Mouse (Mus musculus) forelimb bud, embryonic 11.5 days (tissue): ENCODE results near the gene Mecom.
"Not testable (repeated sequence)": the region's sequence is repeated elsewhere in the genome, so short reads cannot be mapped to it uniquely, and the experiment has no call there.

Experiments
- DNase-seq: peaks from one replicate; pipeline ENCODE4 v3.0.0-alpha.2; 2012; ENCODE audit warnings: low read depth, low spot score

Mecom gene

DNA sequence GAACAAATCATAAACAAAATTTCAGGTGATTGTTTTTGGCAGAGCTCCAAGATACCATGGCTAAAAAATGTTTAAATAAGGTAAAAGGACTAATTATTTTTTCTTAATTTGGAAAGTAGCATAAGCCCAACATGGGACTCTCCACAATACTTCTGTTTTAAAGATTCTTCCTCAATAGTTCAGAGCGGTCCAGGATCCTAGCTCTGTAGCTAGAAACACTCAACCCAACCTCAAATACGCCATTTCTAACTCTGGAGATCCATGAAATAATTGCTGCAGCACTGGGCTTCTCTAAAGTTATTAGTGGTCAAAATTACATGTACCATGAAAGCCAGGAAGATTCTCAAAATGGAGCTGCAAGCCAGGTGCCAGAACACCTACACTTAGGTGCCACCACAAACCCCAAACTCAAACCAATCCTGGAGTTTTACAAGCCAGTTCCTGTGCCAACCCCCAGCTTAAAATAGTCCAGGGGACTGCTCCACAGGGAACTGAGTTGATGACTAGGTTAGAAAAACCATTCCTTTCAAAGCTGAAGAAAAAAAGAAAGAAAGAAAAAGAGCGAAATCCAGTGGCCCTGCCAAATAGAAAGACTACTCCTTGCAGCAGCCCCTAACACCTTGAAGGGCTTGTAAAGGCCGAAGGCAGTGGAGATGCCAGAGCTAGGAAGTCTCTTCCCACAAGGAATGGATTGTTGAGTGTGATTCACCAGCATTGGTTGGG lies 102.4 kb downstream of the Mecom start:
- DNase-seq: no peak

GRCm38 (mm10) chr3:30441646-30442045 lies 106.2 kb downstream of the Mecom start:
- DNase-seq: no peak

- no peak for DNase-seq
Measured at GRCm38 (mm10) chr3:30438007-30438406, 109.8 kb downstream of the Mecom start.

- DNase-seq: no peak
Measured at GRCm38 (mm10) chr3:30436561-30436960, 111.2 kb downstream of the Mecom start.

- DNase-seq: no peak
Measured at GRCm38 (mm10) chr3:30436131-30436530, 111.7 kb downstream of the Mecom start.

- DNase-seq: no peak
Measured at GRCm38 (mm10) chr3:30428877-30429276, 118.9 kb downstream of the Mecom start.

DNA sequence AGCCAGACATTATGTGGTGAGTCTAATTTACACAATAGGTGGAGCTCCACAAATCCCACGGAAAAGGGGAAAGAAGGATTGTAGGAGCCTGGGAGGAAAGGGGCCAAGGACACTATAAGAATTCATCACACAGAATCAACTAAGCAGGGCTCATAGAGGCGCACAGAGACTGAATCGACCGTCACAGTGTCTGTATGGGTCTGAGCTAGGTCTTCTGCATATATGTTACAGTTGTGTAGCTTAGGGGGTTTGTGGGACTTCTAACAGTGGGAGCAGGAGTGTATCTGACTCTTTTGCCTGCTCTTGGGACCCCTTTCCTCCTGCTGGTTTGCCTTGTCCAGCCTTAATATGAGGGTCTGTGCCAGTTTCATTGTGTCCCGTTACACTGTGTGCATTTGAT lies 123.8 kb downstream of the Mecom start:
- no peak for DNase-seq

DNA sequence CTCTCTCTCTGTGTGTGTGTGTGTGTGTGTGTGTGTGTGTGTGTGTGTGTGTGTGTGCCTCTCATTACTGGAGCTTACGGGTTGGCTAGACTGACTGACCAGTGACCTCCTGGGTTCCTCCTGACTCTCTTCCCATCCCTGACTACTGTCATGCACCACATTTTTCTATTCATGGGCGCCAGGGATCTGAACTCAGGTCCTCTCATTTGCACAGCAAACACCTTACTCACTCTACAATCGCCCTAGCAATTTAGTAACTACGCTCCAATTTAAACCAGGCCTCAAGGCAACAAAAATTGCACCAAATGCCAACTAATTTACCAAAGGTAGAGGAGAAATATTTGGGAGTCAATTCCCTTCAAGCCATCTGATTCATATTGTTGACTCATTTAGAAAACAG lies 125.9 kb downstream of the Mecom start:
- not testable (repeated sequence) for DNase-seq

- peak; percentile 69 for DNase-seq
Measured at GRCm38 (mm10) chr3:30420899-30421298, 126.9 kb downstream of the Mecom start.

- no peak for DNase-seq
Measured at GRCm38 (mm10) chr3:30414173-30414572, 133.6 kb downstream of the Mecom start.

GRCm38 (mm10) chr3:30410778-30411177 lies 137.0 kb downstream of the Mecom start:
- DNase-seq: no peak

GRCm38 (mm10) chr3:30404821-30405220 lies 143.0 kb downstream of the Mecom start:
- no peak for DNase-seq

DNA sequence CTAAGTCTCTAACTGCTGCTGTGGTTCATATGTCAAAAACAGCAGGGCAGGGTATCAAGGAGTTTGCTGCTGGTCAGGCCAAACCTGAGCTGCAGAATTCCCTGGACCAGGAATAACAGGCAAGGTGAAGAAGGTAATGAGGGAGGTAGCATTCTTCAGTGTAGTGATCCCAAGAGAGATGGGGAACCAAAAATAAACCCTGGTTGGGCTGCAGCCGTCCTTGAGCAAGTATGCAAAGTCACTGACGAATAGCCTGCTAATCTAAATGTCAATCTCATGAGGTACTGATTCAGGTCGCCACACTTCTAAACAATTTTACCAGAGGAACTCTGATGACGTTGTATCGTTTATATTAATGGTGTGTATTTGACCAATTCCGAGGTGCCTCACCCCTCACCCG lies 148.9 kb downstream of the Mecom start:
- no peak for DNase-seq

GRCm38 (mm10) chr3:30394911-30395310 lies 152.9 kb downstream of the Mecom start:
- DNase-seq: no peak

- DNase-seq: no peak
Measured at GRCm38 (mm10) chr3:30392662-30393061, 155.1 kb downstream of the Mecom start.

DNA sequence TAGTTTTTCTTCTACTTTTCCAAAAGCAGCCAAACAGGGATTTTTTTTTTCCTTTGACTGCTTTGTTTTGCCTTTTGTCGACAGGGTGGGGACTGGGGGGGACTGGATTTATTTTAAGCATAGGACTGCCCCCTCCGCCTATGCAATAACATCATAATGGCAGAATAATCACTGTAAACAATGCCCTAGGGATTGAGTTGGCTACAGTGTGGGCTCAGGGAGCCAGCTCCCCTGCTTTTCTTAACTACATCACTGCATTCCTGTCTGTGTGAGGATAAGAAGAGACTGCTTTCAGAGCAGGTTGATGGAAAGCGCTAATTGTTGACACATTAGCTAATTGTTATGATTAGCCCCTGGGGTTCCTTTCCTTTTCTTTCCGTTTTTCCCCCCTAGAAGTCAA lies 155.6 kb downstream of the Mecom start:
- no peak for DNase-seq

DNA sequence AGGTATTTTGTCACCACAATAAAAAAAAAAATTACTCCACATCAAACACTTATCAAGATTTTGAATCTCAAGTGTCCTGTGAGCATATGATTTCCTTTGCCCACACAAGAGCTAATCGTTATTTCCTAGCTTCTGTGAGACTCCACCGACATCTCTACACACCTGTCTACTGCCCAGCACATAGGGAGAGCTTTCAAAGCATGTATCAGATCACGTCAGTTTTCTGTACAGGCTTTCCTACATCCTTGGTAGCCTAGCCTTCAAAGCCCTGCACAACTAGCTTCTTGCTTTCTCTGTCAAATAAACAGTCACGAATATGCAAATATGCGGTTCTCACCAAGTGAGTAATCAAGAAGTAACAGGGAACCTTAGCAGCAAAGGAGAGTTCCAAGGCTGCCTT lies 157.5 kb downstream of the Mecom start:
- DNase-seq: no peak

- DNase-seq: no peak
Measured at GRCm38 (mm10) chr3:30380273-30380672, 167.5 kb downstream of the Mecom start.

GRCm38 (mm10) chr3:30379301-30379700 lies 168.5 kb downstream of the Mecom start:
- no peak for DNase-seq

GRCm38 (mm10) chr3:30371472-30371871 lies 176.3 kb downstream of the Mecom start:
- DNase-seq: no peak

GRCm38 (mm10) chr3:30370860-30371455 lies 176.8 kb downstream of the Mecom start:
- DNase-seq: no peak

DNA sequence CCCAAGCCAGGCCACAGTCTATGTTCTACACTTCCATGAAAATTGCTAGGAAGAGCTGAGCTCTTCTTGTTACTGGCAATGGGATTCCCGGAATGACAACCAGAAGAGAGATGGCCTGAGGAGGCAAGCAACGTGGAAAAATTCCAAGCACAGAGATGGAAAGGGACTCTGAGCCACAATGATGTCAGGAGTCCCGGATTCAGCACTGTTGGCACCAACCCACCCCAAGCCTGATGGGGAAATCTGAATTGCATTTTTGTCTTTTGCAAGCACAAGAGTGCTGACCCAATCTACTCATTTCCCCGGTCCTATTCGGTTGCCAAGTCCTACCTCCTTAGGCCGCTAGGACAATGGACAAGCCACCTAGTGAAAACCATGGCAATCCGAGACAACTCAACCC lies 181.2 kb downstream of the Mecom start:
- DNase-seq: no peak

- DNase-seq: no peak
Measured at GRCm38 (mm10) chr3:30361190-30361589, 186.6 kb downstream of the Mecom start.
